Mouse (Mus musculus) cerebellum, postnatal 25 days (tissue): ENCODE measurements around the gene Gm17387.

Experiments
- DNase-seq, 2 experiments: peaks; one replicate each; pipeline ENCODE4 v3.0.0; 2021; ENCODE audit warnings: mixed read lengths in 2 of 2

The Gm17387 gene

DNA sequence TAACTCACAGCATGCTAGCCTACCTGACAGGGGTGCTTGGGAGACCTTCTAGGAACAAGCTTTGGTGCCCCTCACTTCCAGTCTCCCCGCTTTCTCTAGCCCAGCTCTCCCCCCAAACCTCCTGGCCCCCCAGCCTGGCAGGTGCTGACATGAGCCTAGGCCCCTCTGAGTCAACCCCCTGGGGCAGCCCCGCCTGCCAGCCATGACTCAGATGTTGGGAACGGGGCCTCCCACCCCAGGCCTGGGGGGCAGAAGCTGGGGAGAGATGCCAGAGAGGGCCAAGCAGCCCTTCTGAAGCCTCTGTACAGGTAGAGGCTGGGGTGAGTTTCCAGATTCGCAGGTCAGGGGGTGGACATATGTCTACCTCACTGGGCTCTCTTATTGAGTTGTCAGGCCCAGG lies 49.9 kb downstream of the Gm17387 start:
- no peak for DNase-seq
